Mouse (Mus musculus) MEL (cell line): ENCODE results near the gene Grrp1. TPM values are rescaled to one million over a fixed set of nuclear protein-coding genes. Genes with fewer than 3 reads are reported as not detected.

Experiments used
- DNase-seq: peaks from one replicate; pipeline ENCODE4 v3.0.0; 2011; ENCODE audit warnings: low read depth, low spot score
- H3K27ac ChIP-seq: 2 replicates; pipeline ENCODE4 v1.5.1; 2012; ENCODE audit warnings: low read depth, mild to moderate bottlenecking, control low read depth, low read length, moderate library complexity; ENCODE audit not compliant: control insufficient read depth
- H3K27me3 ChIP-seq, 2 experiments: fragments of 150-350 bp in 1 of 2; sonication (generic) in 1 of 2; 2 replicates each; pipeline ENCODE4 v1.6.1; 2012; ENCODE audit warnings: low read length in 2 of 2, mild to moderate bottlenecking in 2 of 2, improper control_type of control experiment in 1 of 2, moderate library complexity in 1 of 2; ENCODE audit not compliant: insufficient read depth in 2 of 2, control insufficient read depth in 1 of 2
- H3K36me3 ChIP-seq, 2 experiments: 2 replicates each; pipeline ENCODE4 v1.6.1; 2012 to 2014; ENCODE audit warnings: low read length in 2 of 2, improper control_type of control experiment in 1 of 2, inconsistent platforms in 1 of 2, mild to moderate bottlenecking in 1 of 2; ENCODE audit not compliant: insufficient read depth in 2 of 2, control insufficient read depth in 1 of 2
- H3K4me1 ChIP-seq, 2 experiments: fragments of 150-350 bp in 1 of 2; sonication (generic) in 1 of 2; 2 replicates each; pipeline ENCODE4 v1.6.1; 2012; ENCODE audit warnings: low read length in 2 of 2, improper control_type of control experiment in 1 of 2, mild to moderate bottlenecking in 1 of 2; ENCODE audit not compliant: insufficient read depth in 2 of 2, control insufficient read depth in 1 of 2
- H3K4me3 ChIP-seq, 2 experiments: fragments of 150-350 bp in 1 of 2; sonication (generic) in 1 of 2; 2 replicates each; pipeline ENCODE4 v1.5.1; 2012; ENCODE audit warnings: low read depth in 2 of 2, low read length in 2 of 2, mild to moderate bottlenecking in 2 of 2, moderate library complexity in 2 of 2, control low read depth in 1 of 2, improper control_type of control experiment in 1 of 2; ENCODE audit not compliant: control insufficient read depth in 1 of 2, insufficient read depth in 1 of 2
- H3K79me2 ChIP-seq: 2 replicates; pipeline ENCODE4 v1.6.1; 2012; ENCODE audit warnings: mild to moderate bottlenecking, low read length, moderate library complexity; ENCODE audit not compliant: control insufficient read depth, poor library complexity, insufficient read depth
- H3K9ac ChIP-seq: 2 replicates; pipeline ENCODE4 v1.6.1; 2012; ENCODE audit warnings: low read depth, mild to moderate bottlenecking, control low read depth, low read length, moderate library complexity; ENCODE audit not compliant: control insufficient read depth, poor library complexity, severe bottlenecking
- H3K9me3 ChIP-seq: fragments of 150-350 bp; sonication (generic); replicated peaks from 2 replicates; pipeline ENCODE4 v1.6.1; 2012; ENCODE audit warnings: mild to moderate bottlenecking, low read length, improper control_type of control experiment, moderate library complexity; ENCODE audit not compliant: insufficient read depth
- BHLHE40 ChIP-seq: IDR thresholded peaks from 2 replicates; pipeline ENCODE4 v1.6.1; 2012; ENCODE audit warnings: low read depth, mild to moderate bottlenecking, inconsistent platforms, low read length, improper control_type of control experiment, borderline replicate concordance
- CHD1 ChIP-seq: IDR thresholded peaks from 2 replicates; pipeline ENCODE4 v1.6.1; 2012; ENCODE audit warnings: low read depth, mild to moderate bottlenecking, inconsistent platforms, low read length, improper control_type of control experiment
- CHD2 ChIP-seq: IDR thresholded peaks from 2 replicates; pipeline ENCODE4 v1.6.1; 2011; ENCODE audit warnings: low read length, improper control_type of control experiment
- CTCF ChIP-seq, 3 experiments: IDR thresholded peaks in 2 of 3; conservative IDR thresholded peaks in 1 of 3; 2 replicates each; pipeline ENCODE4 v1.5.1; 2011 to 2012; ENCODE audit warnings: low read length in 3 of 3, low read depth in 2 of 3, mild to moderate bottlenecking in 2 of 3, improper control_type of control experiment in 1 of 3, inconsistent platforms in 1 of 3, mixed read lengths in 1 of 3, moderate library complexity in 1 of 3; ENCODE audit not compliant: control insufficient read depth in 1 of 3, insufficient read depth in 1 of 3, poor library complexity in 1 of 3, severe bottlenecking in 1 of 3
- E2F4 ChIP-seq: IDR thresholded peaks from 2 replicates; pipeline ENCODE4 v1.6.1; 2011; ENCODE audit warnings: low read depth, low read length, improper control_type of control experiment, borderline replicate concordance
- ELF1 ChIP-seq: IDR thresholded peaks from 2 replicates; pipeline ENCODE4 v1.6.1; 2014; ENCODE audit warnings: low read depth, mild to moderate bottlenecking, inconsistent platforms, low read length, improper control_type of control experiment, moderate library complexity
- EP300 ChIP-seq, 2 experiments: IDR thresholded peaks; 2 replicates each; pipeline ENCODE4 v1.6.1; 2011; ENCODE audit warnings: improper control_type of control experiment in 2 of 2, low read length in 2 of 2, low read depth in 1 of 2, mild to moderate bottlenecking in 1 of 2
- ETS1 ChIP-seq: IDR thresholded peaks from 2 replicates; pipeline ENCODE4 v1.6.1; 2012; ENCODE audit warnings: low read depth, mild to moderate bottlenecking, inconsistent platforms, low read length, improper control_type of control experiment, moderate library complexity
- GABPA ChIP-seq: IDR thresholded peaks from 2 replicates; pipeline ENCODE4 v1.6.1; 2012; ENCODE audit warnings: low read depth, mild to moderate bottlenecking, inconsistent platforms, low read length, improper control_type of control experiment, moderate library complexity
- GATA1 ChIP-seq: IDR thresholded peaks from 2 replicates; pipeline ENCODE4 v1.6.1; 2011; ENCODE audit warnings: low read depth, low read length, improper control_type of control experiment
- HCFC1 ChIP-seq: IDR thresholded peaks from 2 replicates; pipeline ENCODE4 v1.6.1; 2012; ENCODE audit warnings: low read depth, mild to moderate bottlenecking, inconsistent platforms, low read length, improper control_type of control experiment, moderate library complexity
- JUND ChIP-seq: IDR thresholded peaks from 2 replicates; pipeline ENCODE4 v1.6.1; 2011; ENCODE audit warnings: low read depth, mild to moderate bottlenecking, improper control_type of control experiment, low read length
- MAFK ChIP-seq: IDR thresholded peaks from 2 replicates; pipeline ENCODE4 v1.6.1; 2011; ENCODE audit warnings: low read depth, mild to moderate bottlenecking, low read length, improper control_type of control experiment, borderline replicate concordance
- MAX ChIP-seq: IDR thresholded peaks from 2 replicates; pipeline ENCODE4 v1.6.1; 2011; ENCODE audit warnings: low read length, improper control_type of control experiment
- MAZ ChIP-seq: IDR thresholded peaks from 2 replicates; pipeline ENCODE4 v1.6.1; 2012; ENCODE audit warnings: low read depth, mild to moderate bottlenecking, inconsistent platforms, low read length, improper control_type of control experiment
- MEF2A ChIP-seq: IDR thresholded peaks from 2 replicates; pipeline ENCODE4 v1.6.1; 2014; ENCODE audit warnings: low read depth, mild to moderate bottlenecking, inconsistent platforms, low read length, improper control_type of control experiment; ENCODE audit not compliant: poor library complexity, insufficient replicate concordance, severe bottlenecking; ENCODE audit errors: extremely low read depth
- MXI1 ChIP-seq: IDR thresholded peaks from 2 replicates; pipeline ENCODE4 v1.6.1; 2011; ENCODE audit warnings: mild to moderate bottlenecking, low read depth, low read length, improper control_type of control experiment
- MYC ChIP-seq: IDR thresholded peaks from 2 replicates; pipeline ENCODE4 v1.6.1; 2011; ENCODE audit warnings: low read depth, mild to moderate bottlenecking, low read length, improper control_type of control experiment, moderate library complexity
- NRF1 ChIP-seq: IDR thresholded peaks from 2 replicates; pipeline ENCODE4 v1.6.1; 2014; ENCODE audit warnings: low read depth, mild to moderate bottlenecking, inconsistent platforms, low read length, improper control_type of control experiment, moderate library complexity; ENCODE audit not compliant: poor library complexity, insufficient read depth, severe bottlenecking
- POLR2AphosphoS2 ChIP-seq: IDR thresholded peaks from 2 replicates; pipeline ENCODE4 v1.6.1; 2011; ENCODE audit warnings: low read length, improper control_type of control experiment
- POLR2AphosphoS5 ChIP-seq: IDR thresholded peaks from 2 replicates; pipeline ENCODE4 v1.6.1; 2012; ENCODE audit warnings: low read depth, borderline replicate concordance, mild to moderate bottlenecking, inconsistent platforms, low read length, moderate library complexity, mixed read lengths
- RCOR1 ChIP-seq: IDR thresholded peaks from 2 replicates; pipeline ENCODE4 v1.6.1; 2012; ENCODE audit warnings: low read depth, mild to moderate bottlenecking, inconsistent platforms, low read length, improper control_type of control experiment
- SIN3A ChIP-seq: IDR thresholded peaks from 2 replicates; pipeline ENCODE4 v1.6.1; 2012; ENCODE audit warnings: low read length, improper control_type of control experiment, inconsistent platforms
- TAL1 ChIP-seq: IDR thresholded peaks from 2 replicates; pipeline ENCODE4 v1.6.1; 2012; ENCODE audit warnings: mild to moderate bottlenecking, inconsistent platforms, low read length, moderate library complexity, mixed read lengths
- TBP ChIP-seq: IDR thresholded peaks from 2 replicates; pipeline ENCODE4 v1.8.0; 2011; ENCODE audit warnings: low read depth, low read length, improper control_type of control experiment
- TCF12 ChIP-seq: IDR thresholded peaks from 2 replicates; pipeline ENCODE4 v1.6.1; 2014; ENCODE audit warnings: low read depth, mild to moderate bottlenecking, inconsistent platforms, low read length, improper control_type of control experiment, moderate library complexity
- USF1 ChIP-seq: IDR thresholded peaks from 2 replicates; pipeline ENCODE4 v1.6.1; 2014; ENCODE audit warnings: low read depth, mild to moderate bottlenecking, inconsistent platforms, low read length, improper control_type of control experiment, moderate library complexity
- USF2 ChIP-seq, 2 experiments: IDR thresholded peaks; 2 replicates each; pipeline ENCODE4 v1.6.1; 2011 to 2012; ENCODE audit warnings: improper control_type of control experiment in 2 of 2, low read length in 2 of 2, borderline replicate concordance in 1 of 2, inconsistent platforms in 1 of 2, low read depth in 1 of 2, mild to moderate bottlenecking in 1 of 2; ENCODE audit not compliant: insufficient read depth in 1 of 2
- ZC3H11A ChIP-seq: IDR thresholded peaks from 2 replicates; pipeline ENCODE4 v1.6.1; 2012; ENCODE audit warnings: low read depth, mild to moderate bottlenecking, inconsistent platforms, low read length, improper control_type of control experiment
- ZKSCAN1 ChIP-seq: IDR thresholded peaks from 2 replicates; pipeline ENCODE4 v1.6.1; 2012; ENCODE audit warnings: low read depth, mild to moderate bottlenecking, inconsistent platforms, low read length, improper control_type of control experiment, moderate library complexity
- ZMIZ1 ChIP-seq: IDR thresholded peaks from 2 replicates; pipeline ENCODE4 v1.6.1; 2012; ENCODE audit warnings: low read depth, mild to moderate bottlenecking, inconsistent platforms, low read length, improper control_type of control experiment, moderate library complexity
- ZNF384 ChIP-seq: IDR thresholded peaks from 2 replicates; pipeline ENCODE4 v1.6.1; 2012; ENCODE audit warnings: low read depth, mild to moderate bottlenecking, inconsistent platforms, low read length, improper control_type of control experiment
- polyA plus RNA-seq, 2 experiments: library from polyadenylated mRNA; stranded (reverse) in 1 of 2; unstranded in 1 of 2; fragments of >175 nt in 1 of 2; fragments of >200 nt in 1 of 2; gene quantifications; 2 replicates each; pipeline versions ENCODE4 v1.2.1 to v1.2.4; 2012; ENCODE audit warnings: low replicate concordance in 2 of 2, low read depth in 1 of 2; ENCODE audit not compliant: insufficient read length in 2 of 2, insufficient read depth in 1 of 2, missing spikeins in 1 of 2
- total RNA-seq: library from RNA; depleted of rRNA; stranded (reverse); fragments of 300-350 nt; gene quantifications from 2 replicates; pipeline ENCODE4 v1.2.3, GENCODE M21; 2012

The Grrp1 gene
- total and polyA plus RNA-seq, 3 experiments = not detected

GRCm38 (mm10) chr4:134287575-134288025, 33.7 kb upstream of the Grrp1 start, which contains the start of gene Pdik1l (continued):
- TF ChIP-seq MEF2A (no peak), ELF1 (peak; percentile 52; the same call in 1 of the 2 replicates), POLR2AphosphoS5 (no peak), CTCF (IDR thresholded peaks at IDR 0.05 in 2 of 3, conservative IDR thresholded peaks at IDR 0.05 in 1 of 3; ENCODE audit: control insufficient read depth in 1 of 3, insufficient read depth in 1 of 3, low read depth in 2 of 3, low read length in 3 of 3, poor library complexity in 1 of 3, severe bottlenecking in 1 of 3) (no peak), CHD1 (peak; percentile 97), ZNF384 (no peak), GABPA (no peak), TAL1 (no peak), RCOR1 (no peak), JUND (no peak), GATA1 (no peak), E2F4 (no peak)

GRCm38 (mm10) chr4:134287168-134287564, 33.3 kb upstream of the Grrp1 start:
- Histone ChIP-seq H3K9ac (peak overlapping the region; percentile 99), H3K36me3 (peaks cover 6 to 24% of the 10 kb centered on the region in 2 experiments), H3K4me3 (peak overlapping the region; percentile 96 to 97), H3K79me2 (peaks cover 13% of the 10 kb centered on the region), H3K27ac (peak overlapping the region; percentile 87), H3K9me3 (no peaks in the 10 kb centered on the region), H3K4me1 (peaks cover 2 to 21% of the 10 kb centered on the region in 2 experiments; a peak in 3 of 4 replicates), H3K27me3 (no peaks in the 10 kb centered on the region)
- peak; percentile 92 for DNase-seq
- no peak for TF ChIP-seq RCOR1
- peak; percentile 78 for TF ChIP-seq USF1
- no peak for TF ChIP-seq ZKSCAN1
- peak in 2 of 3 experiments; percentile 20 to 33; a peak in 4 of 6 replicates for TF ChIP-seq CTCF (IDR thresholded peaks at IDR 0.05 in 2 of 3, conservative IDR thresholded peaks at IDR 0.05 in 1 of 3; ENCODE audit: control insufficient read depth in 1 of 3, insufficient read depth in 1 of 3, low read depth in 2 of 3, low read length in 3 of 3, poor library complexity in 1 of 3, severe bottlenecking in 1 of 3)
- TF ChIP-seq CHD2 = no peak
- TF ChIP-seq MXI1 = peak; percentile 68
- peak; percentile 27; the same call in 1 of the 2 replicates for TF ChIP-seq MYC
- peak; percentile 70 for TF ChIP-seq ZMIZ1
- 0 out of 2 replicates have a peak, but pooled peaks have one; percentile 38 for TF ChIP-seq E2F4
- no peak for TF ChIP-seq JUND
- peak; percentile 36; the same call in 1 of the 2 replicates for TF ChIP-seq BHLHE40
- TF ChIP-seq ETS1 = peak; percentile 10; the same call in 1 of the 2 replicates
- no peak for TF ChIP-seq USF2 (IDR thresholded peaks at IDR 0.05; ENCODE audit: borderline replicate concordance in 1 of 2, insufficient read depth in 1 of 2, low read depth in 1 of 2, low read length in 2 of 2)
- TF ChIP-seq MAZ = peak; percentile 57; the same call in 1 of the 2 replicates
- peak; percentile 58 for TF ChIP-seq SIN3A
- TF ChIP-seq GATA1 = no peak
- peak; percentile 83 for TF ChIP-seq NRF1
- no peak for TF ChIP-seq GABPA
- no peak for TF ChIP-seq ZC3H11A
- TF ChIP-seq MAFK = no peak
- TF ChIP-seq POLR2AphosphoS2 = peak; percentile 89
- TF ChIP-seq TAL1 = no peak
- peak; percentile 63; the same call in 1 of the 2 replicates for TF ChIP-seq MAX
- TF ChIP-seq EP300 (IDR thresholded peaks at IDR 0.05; ENCODE audit: low read depth in 1 of 2, low read length in 2 of 2) = 0 out of 4 replicates have a peak, but pooled peaks of 1 of the 2 experiments have one; percentile 16
- peak; percentile 40; the same call in 1 of the 2 replicates for TF ChIP-seq TBP
- TF ChIP-seq TCF12 = peak; percentile 55; the same call in 1 of the 2 replicates
- peak; percentile 77 for TF ChIP-seq HCFC1
